Mouse (Mus musculus): ENCODE results near the gene Rpp21.

The Rpp21 gene

DNA sequence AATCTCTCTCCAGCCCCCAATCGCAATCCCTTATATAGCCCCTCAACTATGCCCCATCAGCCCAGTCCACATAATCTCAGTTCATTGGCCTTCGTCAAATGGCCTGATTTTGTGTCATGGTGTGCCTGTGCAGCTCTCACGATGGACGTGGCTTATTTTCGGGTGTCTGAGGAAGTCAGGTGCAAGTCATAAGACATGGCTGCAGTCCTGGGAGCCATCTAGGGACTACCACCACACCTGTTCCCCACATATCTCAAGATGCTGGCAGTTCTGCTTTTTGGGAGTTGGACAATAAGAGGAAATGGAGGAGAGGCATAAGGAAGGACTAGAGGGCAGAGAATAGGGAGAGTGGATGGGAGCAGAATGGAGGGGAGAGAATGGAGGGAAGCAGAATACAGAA lies 24.3 kb downstream of the Rpp21 start:
- DNase-seq = no peak

DNA sequence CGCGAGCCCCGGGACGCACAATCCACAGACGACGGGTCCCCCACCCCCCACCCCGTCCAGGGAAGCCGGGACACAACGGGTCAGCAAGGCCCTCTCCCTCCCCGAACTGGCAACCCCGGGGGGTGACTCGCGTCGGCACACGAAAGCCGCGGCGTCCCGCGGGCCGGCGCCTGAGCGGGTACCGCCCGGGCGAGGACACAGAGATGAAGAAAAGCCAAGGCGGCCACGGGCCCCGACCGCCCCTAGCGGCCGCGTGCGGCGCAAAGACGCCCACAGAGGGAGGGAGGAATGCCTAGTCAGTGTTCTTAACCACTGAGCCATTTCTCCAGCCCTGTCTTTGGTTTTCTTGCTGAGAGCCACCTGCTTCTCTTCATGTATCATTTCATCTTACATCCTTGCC lies 26.6 kb downstream of the Rpp21 start:
- peak; percentile 62 to 83 for DNase-seq

DNA sequence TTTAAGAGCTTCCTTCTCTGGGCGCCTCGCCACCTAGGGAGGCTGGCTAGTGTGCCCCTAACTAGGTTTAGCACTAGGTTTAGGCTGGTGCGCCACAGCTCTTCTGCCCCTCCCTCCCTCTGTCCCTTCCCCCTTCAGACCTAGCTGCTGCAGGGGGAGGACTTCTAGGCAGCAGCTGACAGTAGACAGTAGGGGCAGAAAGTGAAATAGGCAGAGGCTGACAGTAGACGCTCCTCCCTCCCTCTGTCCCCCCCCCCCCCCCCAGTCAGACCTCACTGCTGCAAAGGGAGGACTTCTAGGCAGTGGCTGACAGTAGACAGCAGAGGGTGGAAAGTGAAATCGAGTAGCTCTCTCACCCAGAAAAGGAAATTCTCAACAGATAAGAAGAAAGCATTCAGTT lies 28.8 kb downstream of the Rpp21 start:
- no peak for DNase-seq

- no peak for DNase-seq
Measured at GRCm38 (mm10) chr17:36226921-36227320, 30.9 kb downstream of the Rpp21 start.

GRCm38 (mm10) chr17:36225231-36225824 lies 32.5 kb downstream of the Rpp21 start:
- DNase-seq = peak in 1 of 2 experiments; percentile 12

GRCm38 (mm10) chr17:36224451-36224850 lies 33.4 kb downstream of the Rpp21 start:
- no peak for DNase-seq

GRCm38 (mm10) chr17:36218594-36219155 lies 39.2 kb downstream of the Rpp21 start:
- DNase-seq = no peak

GRCm38 (mm10) chr17:36215586-36215985 lies 42.3 kb downstream of the Rpp21 start:
- DNase-seq = no peak

- DNase-seq = no peak
Measured at GRCm38 (mm10) chr17:36206846-36207245, 51.0 kb downstream of the Rpp21 start.

DNA sequence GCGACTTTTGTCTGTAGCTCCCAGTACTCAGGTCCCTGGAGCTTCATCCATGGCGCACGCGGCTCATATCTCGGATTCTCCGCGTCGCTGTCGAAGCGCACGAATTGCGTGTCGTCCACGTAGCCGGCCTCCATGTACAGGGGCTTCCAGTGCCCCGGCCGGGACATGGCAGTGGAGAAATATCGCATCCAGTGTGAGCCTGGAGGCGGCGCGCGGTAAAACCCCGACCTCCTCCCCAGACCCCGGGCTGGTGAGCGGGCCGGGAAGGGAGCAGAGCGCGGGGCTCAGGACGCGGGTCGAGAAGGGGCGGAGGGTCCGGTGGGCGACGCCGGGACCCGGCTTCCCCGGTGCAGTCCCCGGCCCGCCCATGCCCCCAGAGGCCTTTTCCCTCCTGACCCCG lies 52.0 kb downstream of the Rpp21 start:
- no peak for DNase-seq

Data from cerebellum, postnatal 25 days (tissue).